Mouse (Mus musculus) CH12.LX (cell line): Measurements from ENCODE around the gene Mael. TPM values are rescaled to one million over a fixed set of nuclear protein-coding genes. Genes with fewer than 3 reads are reported as not detected.

Source experiments
- DNase-seq: peaks from one replicate; pipeline ENCODE4 v3.0.0-alpha.2; 2013; ENCODE audit errors: extremely low read depth
- H3K27ac ChIP-seq: 2 replicates; pipeline ENCODE4 v1.5.1; 2012; ENCODE audit warnings: low read depth, mild to moderate bottlenecking, control low read depth, moderate library complexity; ENCODE audit not compliant: insufficient read depth
- H3K27me3 ChIP-seq: replicated peaks from 2 replicates; pipeline ENCODE3; 2012; ENCODE audit warnings: inconsistent platforms
- H3K36me3 ChIP-seq, 2 experiments: replicated peaks in 1 of 2; 2 replicates each; pipeline versions ENCODE3 to v1.6.1; 2012; ENCODE audit warnings: inconsistent platforms in 1 of 2, low read length in 1 of 2, mild to moderate bottlenecking in 1 of 2, mixed read lengths in 1 of 2, moderate library complexity in 1 of 2; ENCODE audit not compliant: control insufficient read depth in 1 of 2, insufficient read depth in 1 of 2
- H3K4me1 ChIP-seq, 2 experiments: 2 replicates each; pipeline ENCODE4 v1.6.1; 2012; ENCODE audit warnings: inconsistent platforms in 1 of 2, moderate library complexity in 1 of 2; ENCODE audit not compliant: insufficient read depth in 2 of 2, control insufficient read depth in 1 of 2
- H3K4me2 ChIP-seq: 2 replicates; pipeline ENCODE4 v1.6.1; 2012; ENCODE audit warnings: low read depth, mild to moderate bottlenecking, control low read depth; ENCODE audit not compliant: poor library complexity, insufficient read depth, severe bottlenecking
- H3K4me3 ChIP-seq, 3 experiments: fragments of 150-350 bp in 1 of 3; sonication (generic) in 1 of 3; replicated peaks in 1 of 3; 2 replicates each; pipeline versions ENCODE3 to v1.5.1; 2011 to 2012; ENCODE audit warnings: low read depth in 2 of 3, low read length in 2 of 3, mild to moderate bottlenecking in 2 of 3, moderate library complexity in 2 of 3, control low read depth in 1 of 3, improper control_type of control experiment in 1 of 3, inconsistent platforms in 1 of 3, mixed read lengths in 1 of 3; ENCODE audit not compliant: poor library complexity in 1 of 3
- H3K79me2 ChIP-seq: replicated peaks from 2 replicates; pipeline ENCODE4 v1.6.1; 2012; ENCODE audit warnings: mild to moderate bottlenecking, moderate library complexity; ENCODE audit not compliant: control insufficient read depth, poor library complexity, insufficient read depth, severe bottlenecking; ENCODE audit errors: extremely low read depth
- H3K9ac ChIP-seq: 2 replicates; pipeline ENCODE4 v1.6.1; 2012; ENCODE audit warnings: low read depth, mild to moderate bottlenecking, control low read depth, moderate library complexity; ENCODE audit not compliant: insufficient read depth
- H3K9me3 ChIP-seq: replicated peaks from 2 replicates; pipeline ENCODE3; 2012; ENCODE audit warnings: low read length, inconsistent platforms, mixed read lengths
- BHLHE40 ChIP-seq: IDR thresholded peaks from 2 replicates; pipeline ENCODE4 v1.6.1; 2011; ENCODE audit warnings: mild to moderate bottlenecking, low read depth, low read length, improper control_type of control experiment
- CHD1 ChIP-seq: IDR thresholded peaks from 2 replicates; pipeline ENCODE4 v1.6.1; 2012; ENCODE audit warnings: low read depth, low read length, improper control_type of control experiment, inconsistent platforms
- CHD2 ChIP-seq: IDR thresholded peaks from 2 replicates; pipeline ENCODE4 v1.6.1; 2011; ENCODE audit warnings: low read length, improper control_type of control experiment
- CTCF ChIP-seq, 2 experiments: IDR thresholded peaks in 1 of 2; conservative IDR thresholded peaks in 1 of 2; 2 replicates each; pipeline ENCODE4 v1.5.1; 2011 to 2012; ENCODE audit warnings: low read depth in 2 of 2, low read length in 2 of 2, improper control_type of control experiment in 1 of 2, inconsistent platforms in 1 of 2, mild to moderate bottlenecking in 1 of 2, moderate library complexity in 1 of 2
- ELF1 ChIP-seq: IDR thresholded peaks from 2 replicates; pipeline ENCODE4 v1.6.1; 2014; ENCODE audit warnings: low read depth, mild to moderate bottlenecking, inconsistent platforms, low read length, improper control_type of control experiment
- EP300 ChIP-seq: IDR thresholded peaks from 2 replicates; pipeline ENCODE4 v1.6.1; 2011; ENCODE audit warnings: low read length, improper control_type of control experiment
- ETS1 ChIP-seq: conservative IDR thresholded peaks from 2 replicates; pipeline ENCODE4 v1.6.1; 2012; ENCODE audit warnings: low read depth, mild to moderate bottlenecking, inconsistent platforms, low read length, improper control_type of control experiment, moderate library complexity
- GABPA ChIP-seq: IDR thresholded peaks from 2 replicates; pipeline ENCODE4 v1.6.1; 2012; ENCODE audit warnings: low read depth, low read length, improper control_type of control experiment, inconsistent platforms; ENCODE audit not compliant: insufficient replicate concordance
- HCFC1 ChIP-seq: IDR thresholded peaks from 2 replicates; pipeline ENCODE4 v1.6.1; 2012; ENCODE audit warnings: low read depth, mild to moderate bottlenecking, inconsistent platforms, low read length, improper control_type of control experiment
- JUN ChIP-seq: IDR thresholded peaks from 2 replicates; pipeline ENCODE4 v1.6.1; 2011; ENCODE audit warnings: low read depth, mild to moderate bottlenecking, low read length, improper control_type of control experiment, moderate library complexity; ENCODE audit not compliant: insufficient read depth
- MAFK ChIP-seq: IDR thresholded peaks from 2 replicates; pipeline ENCODE4 v1.6.1; 2011; ENCODE audit warnings: low read length, improper control_type of control experiment; ENCODE audit not compliant: insufficient replicate concordance
- MAX ChIP-seq: IDR thresholded peaks from 2 replicates; pipeline ENCODE4 v1.6.1; 2011; ENCODE audit warnings: low read length, improper control_type of control experiment
- MAZ ChIP-seq: IDR thresholded peaks from 2 replicates; pipeline ENCODE4 v1.6.1; 2012; ENCODE audit warnings: low read depth, mild to moderate bottlenecking, inconsistent platforms, low read length, improper control_type of control experiment, moderate library complexity
- MEF2A ChIP-seq: IDR thresholded peaks from 2 replicates; pipeline ENCODE4 v1.6.1; 2014; ENCODE audit warnings: low read depth, mild to moderate bottlenecking, inconsistent platforms, low read length, improper control_type of control experiment, borderline replicate concordance
- MXI1 ChIP-seq: IDR thresholded peaks from 2 replicates; pipeline ENCODE4 v1.6.1; 2011; ENCODE audit warnings: mild to moderate bottlenecking, low read depth, low read length, improper control_type of control experiment
- NELFE ChIP-seq: IDR thresholded peaks from 2 replicates; pipeline ENCODE4 v1.6.1; 2011; ENCODE audit warnings: low read depth, low read length, improper control_type of control experiment
- POLR2AphosphoS2 ChIP-seq: IDR thresholded peaks from 2 replicates; pipeline ENCODE4 v1.6.1; 2011; ENCODE audit warnings: low read depth, low read length, improper control_type of control experiment
- RAD21 ChIP-seq: IDR thresholded peaks from 2 replicates; pipeline ENCODE4 v1.6.1; 2011; ENCODE audit warnings: low read depth, mild to moderate bottlenecking, low read length, improper control_type of control experiment, moderate library complexity
- RCOR1 ChIP-seq: conservative IDR thresholded peaks from 2 replicates; pipeline ENCODE4 v1.6.1; 2012; ENCODE audit warnings: low read depth, mild to moderate bottlenecking, inconsistent platforms, low read length, improper control_type of control experiment
- SIN3A ChIP-seq: IDR thresholded peaks from 2 replicates; pipeline ENCODE4 v1.6.1; 2012; ENCODE audit warnings: low read length, improper control_type of control experiment, inconsistent platforms
- SMC3 ChIP-seq: IDR thresholded peaks from 2 replicates; pipeline ENCODE4 v1.6.1; 2011; ENCODE audit warnings: low read depth, low read length, improper control_type of control experiment
- TBP ChIP-seq: conservative IDR thresholded peaks from 2 replicates; pipeline ENCODE4 v1.6.1; 2011; ENCODE audit warnings: low read depth, low read length, improper control_type of control experiment
- TCF12 ChIP-seq: IDR thresholded peaks from 2 replicates; pipeline ENCODE4 v1.6.1; 2014; ENCODE audit warnings: low read depth, mild to moderate bottlenecking, inconsistent platforms, low read length, improper control_type of control experiment
- UBTF ChIP-seq: IDR thresholded peaks from 2 replicates; pipeline ENCODE4 v1.6.1; 2012; ENCODE audit warnings: low read depth, mild to moderate bottlenecking, inconsistent platforms, low read length, improper control_type of control experiment, moderate library complexity
- ZC3H11A ChIP-seq: IDR thresholded peaks from 2 replicates; pipeline ENCODE4 v1.6.1; 2012; ENCODE audit warnings: low read depth, mild to moderate bottlenecking, inconsistent platforms, low read length, improper control_type of control experiment
- dilution Hi-C: fragments of 300-500 bp; cut with MboI; formaldehyde crosslinking; loops from 2 replicates; pipeline ENCODE4 v1.14.3; 2020; ENCODE audit warnings: low sequenced_read_pairs; ENCODE audit not compliant: extremely low pct_unique_long_range_greater_than_20kb, extremely low pct_ligation_motif_present
- in situ Hi-C: fragments of 300-500 bp; cut with MboI; formaldehyde crosslinking; loops from 3 replicates; pipeline ENCODE4 v1.14.3; 2019; ENCODE audit warnings: low sequenced_read_pairs, low pct_ligation_motif_present, low pct_unique_long_range_greater_than_20kb, mixed read lengths
- polyA plus RNA-seq: library from polyadenylated mRNA; unstranded; fragments of >175 nt; gene quantifications from 2 replicates; pipeline ENCODE4 v1.2.1, GENCODE M21; 2012; ENCODE audit warnings: low read depth; ENCODE audit not compliant: insufficient read length
- total RNA-seq, 2 experiments: library from RNA; depleted of rRNA; stranded (reverse); fragments of 300-350 nt in 1 of 2; fragments of >200 nt in 1 of 2; gene quantifications; 2 replicates each; pipeline ENCODE4 v1.2.3; 2012 to 2014

Gene Mael
- total and polyA plus RNA-seq, 3 experiments = not detected

GRCm38 (mm10) chr1:166173621-166174020 is 64.9 kb downstream of the Mael start:
- no peak for DNase-seq
- Histone ChIP-seq H3K27me3 (no peaks in the 10 kb centered on the region), H3K79me2 (no peaks in the 10 kb centered on the region), H3K4me1 (0 out of 4 replicates have a peak, but pooled peaks cover 2 to 5% of the 10 kb centered on the region in 2 experiments), H3K4me2 (no peak overlapping the region), H3K27ac (no peak overlapping the region), H3K9ac (no peak overlapping the region), H3K36me3 (no peaks in the 10 kb centered on the region), H3K9me3 (no peaks in the 10 kb centered on the region), H3K4me3 (no peak overlapping the region)
- TF ChIP-seq NELFE = no peak
- no peak for TF ChIP-seq MAFK
- no peak for TF ChIP-seq MXI1
- TF ChIP-seq POLR2AphosphoS2 = no peak
- TF ChIP-seq CTCF (conservative IDR thresholded peaks at IDR 0.05 in 1 of 2, IDR thresholded peaks at IDR 0.05 in 1 of 2; ENCODE audit: low read depth in 2 of 2, low read length in 2 of 2) = no peak
- TF ChIP-seq MEF2A = no peak
- no peak for TF ChIP-seq UBTF
- no peak for TF ChIP-seq SIN3A
- TF ChIP-seq MAX = no peak
- no peak for TF ChIP-seq CHD2
- no peak for TF ChIP-seq EP300
- TF ChIP-seq HCFC1 = no peak
- TF ChIP-seq MAZ = no peak
- TF ChIP-seq ETS1 = no peak
- no peak for TF ChIP-seq RAD21
- TF ChIP-seq TBP = no peak
- TF ChIP-seq JUN = no peak
- dilution Hi-C loops (no loop called here), in situ Hi-C loops (loop anchor here (25.0 kb wide), 2 partner anchors 139 to 511 kb away; no protein-coding TSS in a partner anchor)

DNA sequence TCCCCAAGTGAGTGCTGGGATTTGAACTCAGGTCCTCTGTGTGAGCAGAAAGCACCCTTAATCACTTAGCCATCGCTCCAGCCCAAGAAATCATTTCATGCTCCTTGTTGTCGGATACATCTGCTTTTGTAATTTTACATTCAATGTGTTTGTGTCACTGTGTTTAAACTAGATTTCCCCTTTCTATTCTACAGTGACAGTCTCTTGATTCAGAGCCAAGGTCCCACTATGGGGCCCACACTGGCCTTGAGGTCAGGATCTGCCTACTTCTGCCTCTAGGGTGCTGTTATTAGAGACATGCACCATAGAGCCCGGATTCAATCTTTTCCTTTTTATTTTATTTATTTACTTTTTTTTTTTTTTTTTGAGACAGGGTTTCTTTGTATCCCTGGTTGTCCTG is 65.6 kb downstream of the Mael start:
- no peaks in the 10 kb centered on the region for H3K27me3 ChIP-seq
- H3K4me3 ChIP-seq = no peak overlapping the region
- no peak overlapping the region for H3K4me2 ChIP-seq
- H3K4me1 ChIP-seq = 0 out of 4 replicates have a peak, but pooled peaks cover 2 to 5% of the 10 kb centered on the region in 2 experiments
- no peak overlapping the region for H3K27ac ChIP-seq
- no peaks in the 10 kb centered on the region for H3K36me3 ChIP-seq
- TF ChIP-seq MAZ = no peak
- TF ChIP-seq MXI1 = no peak
- TF ChIP-seq MAFK = no peak
- no peak for TF ChIP-seq RCOR1
- TF ChIP-seq HCFC1 = no peak
- no peak for TF ChIP-seq TCF12
- no peak for TF ChIP-seq SMC3
- no peak for TF ChIP-seq CHD1
- TF ChIP-seq ZC3H11A = no peak
- TF ChIP-seq ELF1 = no peak
- no peak for TF ChIP-seq UBTF
- no peak for TF ChIP-seq GABPA
- no peak for TF ChIP-seq BHLHE40
- no peaks in the 10 kb centered on the region for H3K9me3 ChIP-seq
- in situ Hi-C loops (loop anchor here (25.0 kb wide), 2 partner anchors 139 to 511 kb away; no protein-coding TSS in a partner anchor), dilution Hi-C loops (no loop called here)
- H3K79me2 ChIP-seq = no peaks in the 10 kb centered on the region
- DNase-seq = no peak
- no peak overlapping the region for H3K9ac ChIP-seq
